Mouse (Mus musculus): ENCODE measurements around the gene Mrtfa. TPM values are rescaled to one million over a fixed set of nuclear protein-coding genes. Genes with fewer than 3 reads are reported as not detected.

Mrtfa gene
- total RNA-seq, 2 experiments from 2014 or later = 78.6 to 79.7 TPM

GRCm38 (mm10) chr15:81104585-81105259 is 85.8 kb downstream of the Mrtfa start:
- DNase-seq (ENCODE audit: low spot score in 2 of 2) = no peak

- no peak for DNase-seq (ENCODE audit: low spot score in 2 of 2)
Measured at GRCm38 (mm10) chr15:81103500-81103899, 87.1 kb downstream of the Mrtfa start.

- DNase-seq (ENCODE audit: low spot score in 2 of 2) = no peak
Measured at GRCm38 (mm10) chr15:81102274-81102879, 88.2 kb downstream of the Mrtfa start.

- DNase-seq (ENCODE audit: low spot score in 2 of 2) = no peak
Measured at GRCm38 (mm10) chr15:81101316-81101715, 89.2 kb downstream of the Mrtfa start.

GRCm38 (mm10) chr15:81099269-81099668 is 91.3 kb downstream of the Mrtfa start:
- DNase-seq (ENCODE audit: low spot score in 2 of 2) = no peak

GRCm38 (mm10) chr15:81098689-81099088 is 91.9 kb downstream of the Mrtfa start:
- DNase-seq (ENCODE audit: low spot score in 2 of 2) = no peak

- DNase-seq (ENCODE audit: low spot score in 2 of 2) = no peak
Measured at GRCm38 (mm10) chr15:81097896-81098295, 92.7 kb downstream of the Mrtfa start.

GRCm38 (mm10) chr15:81097456-81097855 is 93.1 kb downstream of the Mrtfa start:
- no peak for DNase-seq (ENCODE audit: low spot score in 2 of 2)

- DNase-seq (ENCODE audit: low spot score in 2 of 2) = no peak
Measured at GRCm38 (mm10) chr15:81096329-81097055, 94.1 kb downstream of the Mrtfa start.

- DNase-seq (ENCODE audit: low spot score in 2 of 2) = no peak
Measured at GRCm38 (mm10) chr15:81093032-81093431, 97.5 kb downstream of the Mrtfa start.

GRCm38 (mm10) chr15:81091718-81092117 is 98.8 kb downstream of the Mrtfa start:
- DNase-seq (ENCODE audit: low spot score in 2 of 2) = no peak

- no peak for DNase-seq (ENCODE audit: low spot score in 2 of 2)
Measured at GRCm38 (mm10) chr15:81087529-81087928, 103.0 kb downstream of the Mrtfa start.

GRCm38 (mm10) chr15:81086644-81087480 is 103.7 kb downstream of the Mrtfa start:
- DNase-seq (ENCODE audit: low spot score in 2 of 2) = no peak

GRCm38 (mm10) chr15:81083826-81084225 is 106.7 kb downstream of the Mrtfa start:
- DNase-seq (ENCODE audit: low spot score in 2 of 2) = no peak

GRCm38 (mm10) chr15:81083281-81083680 is 107.3 kb downstream of the Mrtfa start:
- no peak for DNase-seq (ENCODE audit: low spot score in 2 of 2)

- no peak for DNase-seq (ENCODE audit: low spot score in 2 of 2)
Measured at GRCm38 (mm10) chr15:81081216-81081615, 109.3 kb downstream of the Mrtfa start.

- DNase-seq (ENCODE audit: low spot score in 2 of 2) = no peak
Measured at GRCm38 (mm10) chr15:81080405-81080804, 110.2 kb downstream of the Mrtfa start.

- DNase-seq (ENCODE audit: low spot score in 2 of 2) = no peak
Measured at GRCm38 (mm10) chr15:81079255-81079654, 111.3 kb downstream of the Mrtfa start.

- no peak for DNase-seq (ENCODE audit: low spot score in 2 of 2)
Measured at GRCm38 (mm10) chr15:81077551-81077950, 113.0 kb downstream of the Mrtfa start.

- DNase-seq (ENCODE audit: low spot score in 2 of 2) = no peak
Measured at GRCm38 (mm10) chr15:81074543-81074942, 116.0 kb downstream of the Mrtfa start.

GRCm38 (mm10) chr15:81073751-81074150 is 116.8 kb downstream of the Mrtfa start:
- DNase-seq (ENCODE audit: low spot score in 2 of 2) = no peak

All from layer of hippocampus, postnatal 14 days (tissue).